Mouse (Mus musculus): Measurements from ENCODE around the gene Atp2a1. TPM values are rescaled to one million over a fixed set of nuclear protein-coding genes. Genes with fewer than 3 reads are reported as not detected.

The Atp2a1 gene
- total RNA-seq, 1 experiment, result 0.27 TPM

DNA sequence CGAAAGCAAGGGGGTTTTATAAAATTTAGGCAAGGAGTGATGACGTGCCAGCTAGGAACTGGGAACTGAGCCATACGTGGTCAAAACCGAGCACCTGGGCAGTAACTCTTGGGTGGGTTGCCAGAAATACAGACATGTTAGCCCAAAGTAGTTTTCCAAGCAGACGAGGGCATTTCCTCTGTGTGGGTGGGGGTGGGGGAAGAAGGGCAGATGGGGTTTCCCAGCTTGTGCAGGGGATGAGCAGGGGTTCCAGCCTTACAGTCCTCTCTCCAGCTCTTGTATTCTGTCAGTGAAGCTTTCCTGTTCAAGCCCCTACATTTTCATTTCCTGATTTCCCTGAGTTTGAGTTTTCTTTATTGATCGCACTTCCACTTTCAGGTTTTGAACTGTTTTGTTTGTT lies 38.7 kb downstream of the Atp2a1 start:
- in situ Hi-C loops (cut with MboI; ENCODE audit: low sequenced_read_pairs in 2 of 2, unreplicated experiment in 2 of 2), result no loop called here
- Histone ChIP-seq H3K4me1 (ENCODE audit: control insufficient read depth in 2 of 2, insufficient read depth in 2 of 2, low read length in 2 of 2, poor library complexity in 1 of 2) (peaks cover 2 to 8% of the 10 kb centered on the region in 2 experiments; a peak in 1 of 4 replicates), H3K36me3 (ENCODE audit: control insufficient read depth, insufficient read depth, low read length, poor library complexity, severe bottlenecking) (no peaks in the 10 kb centered on the region), H3K27ac (ENCODE audit: insufficient read depth, low read depth, low read length, poor library complexity, severe bottlenecking) (no peak overlapping the region), H3K9me3 (ENCODE audit: control insufficient read depth, insufficient read depth, low read depth, low read length) (no peaks in the 10 kb centered on the region), H3K9ac (ENCODE audit: insufficient read depth, low read depth, low read length, poor library complexity, severe bottlenecking) (no peak overlapping the region), H3K4me3 (ENCODE audit: insufficient read depth in 1 of 2, low read depth in 1 of 2, low read length in 2 of 2, poor library complexity in 1 of 2, severe bottlenecking in 1 of 2) (no peak overlapping the region)
- DNase-seq (ENCODE audit: low read depth, low spot score), result no peak
- TF ChIP-seq CHD2 (IDR thresholded peaks at IDR 0.05; ENCODE audit: low read depth, low read length) (no peak), MAFK (IDR thresholded peaks at IDR 0.05; ENCODE audit: insufficient read depth, low read depth, low read length) (no peak), HCFC1 (IDR thresholded peaks at IDR 0.05; ENCODE audit: borderline replicate concordance, insufficient read depth, low read length) (no peak), ZNF384 (IDR thresholded peaks at IDR 0.05; ENCODE audit: low read depth, low read length) (no peak), ZC3H11A (IDR thresholded peaks at IDR 0.05; ENCODE audit: borderline replicate concordance, low read depth, low read length) (no peak)

DNA sequence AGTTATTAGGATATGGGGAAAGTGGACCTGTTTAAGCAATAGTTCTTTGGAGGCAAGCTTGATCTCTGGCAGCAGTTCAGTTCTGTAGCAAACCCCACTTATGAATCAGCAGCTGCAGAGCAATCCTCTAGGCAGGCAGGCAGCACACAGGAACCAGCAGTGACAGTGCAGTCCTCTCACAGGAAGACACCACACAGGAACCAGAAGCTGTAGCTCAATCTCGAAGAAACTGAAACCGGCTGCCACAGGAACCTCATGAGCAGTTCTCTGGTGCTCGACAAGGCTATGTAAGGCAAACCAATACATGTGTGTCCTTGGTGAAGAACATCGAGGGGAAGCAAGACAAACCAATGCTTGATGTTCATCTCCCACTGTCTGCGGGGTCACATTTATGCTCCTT lies 41.2 kb downstream of the Atp2a1 start:
- Histone ChIP-seq H3K4me3 (ENCODE audit: insufficient read depth in 1 of 2, low read depth in 1 of 2, low read length in 2 of 2, poor library complexity in 1 of 2, severe bottlenecking in 1 of 2) (no peak overlapping the region), H3K27ac (ENCODE audit: insufficient read depth, low read depth, low read length, poor library complexity, severe bottlenecking) (no peak overlapping the region), H3K4me1 (ENCODE audit: control insufficient read depth in 2 of 2, insufficient read depth in 2 of 2, low read length in 2 of 2, poor library complexity in 1 of 2) (no peaks in the 10 kb centered on the region), H3K9me3 (ENCODE audit: control insufficient read depth, insufficient read depth, low read depth, low read length) (no peaks in the 10 kb centered on the region), H3K36me3 (ENCODE audit: control insufficient read depth, insufficient read depth, low read length, poor library complexity, severe bottlenecking) (no peaks in the 10 kb centered on the region), H3K9ac (ENCODE audit: insufficient read depth, low read depth, low read length, poor library complexity, severe bottlenecking) (no peak overlapping the region)
- in situ Hi-C loops (cut with MboI; ENCODE audit: low sequenced_read_pairs in 2 of 2, unreplicated experiment in 2 of 2), result no loop called here
- DNase-seq (ENCODE audit: low read depth, low spot score), result no peak
- no peak for TF ChIP-seq HCFC1 (IDR thresholded peaks at IDR 0.05; ENCODE audit: borderline replicate concordance, insufficient read depth, low read length)
- no peak for TF ChIP-seq ZNF384 (IDR thresholded peaks at IDR 0.05; ENCODE audit: low read depth, low read length)
- no peak for TF ChIP-seq CHD2 (IDR thresholded peaks at IDR 0.05; ENCODE audit: low read depth, low read length)
- no peak for TF ChIP-seq MAFK (IDR thresholded peaks at IDR 0.05; ENCODE audit: insufficient read depth, low read depth, low read length)
- TF ChIP-seq ZC3H11A (IDR thresholded peaks at IDR 0.05; ENCODE audit: borderline replicate concordance, low read depth, low read length), result no peak

DNA sequence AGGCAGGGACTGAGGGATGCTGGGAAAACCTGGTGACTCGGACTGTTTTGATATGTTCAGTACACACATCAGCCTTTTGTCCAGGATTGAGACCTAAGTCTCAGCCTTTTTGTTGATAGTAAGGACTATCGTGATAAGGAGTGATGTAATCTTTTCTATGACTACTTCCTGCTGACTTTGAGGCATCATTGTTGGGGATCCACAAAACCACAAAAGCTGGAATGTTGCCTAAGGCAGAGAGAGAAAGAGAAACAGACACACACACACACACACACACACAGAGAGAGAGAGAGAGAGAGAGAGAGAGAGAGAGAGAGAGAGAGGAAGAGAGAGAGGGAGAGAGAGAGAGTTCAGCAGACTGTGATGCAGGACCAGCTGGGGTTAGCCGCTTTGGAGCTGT lies 44.4 kb downstream of the Atp2a1 start:
- no peaks in the 10 kb centered on the region for H3K9me3 ChIP-seq (ENCODE audit: control insufficient read depth, insufficient read depth, low read depth, low read length)
- H3K4me1 ChIP-seq (ENCODE audit: control insufficient read depth in 2 of 2, insufficient read depth in 2 of 2, low read length in 2 of 2, poor library complexity in 1 of 2), result peaks cover 0 to 2% of the 10 kb centered on the region in 2 experiments; a peak in 1 of 4 replicates
- no peak overlapping the region for H3K9ac ChIP-seq (ENCODE audit: insufficient read depth, low read depth, low read length, poor library complexity, severe bottlenecking)
- DNase-seq (ENCODE audit: low read depth, low spot score), result no peak
- in situ Hi-C loops (cut with MboI; ENCODE audit: low sequenced_read_pairs in 2 of 2, unreplicated experiment in 2 of 2), result no loop called here
- H3K36me3 ChIP-seq (ENCODE audit: control insufficient read depth, insufficient read depth, low read length, poor library complexity, severe bottlenecking), result no peaks in the 10 kb centered on the region
- no peak overlapping the region for H3K27ac ChIP-seq (ENCODE audit: insufficient read depth, low read depth, low read length, poor library complexity, severe bottlenecking)
- no peak for TF ChIP-seq HCFC1 (IDR thresholded peaks at IDR 0.05; ENCODE audit: borderline replicate concordance, insufficient read depth, low read length)
- no peak for TF ChIP-seq ZNF384 (IDR thresholded peaks at IDR 0.05; ENCODE audit: low read depth, low read length)
- TF ChIP-seq CHD2 (IDR thresholded peaks at IDR 0.05; ENCODE audit: low read depth, low read length), result no peak
- TF ChIP-seq ZC3H11A (IDR thresholded peaks at IDR 0.05; ENCODE audit: borderline replicate concordance, low read depth, low read length), result no peak
- no peak overlapping the region for H3K4me3 ChIP-seq (ENCODE audit: insufficient read depth in 1 of 2, low read depth in 1 of 2, low read length in 2 of 2, poor library complexity in 1 of 2, severe bottlenecking in 1 of 2)

DNA sequence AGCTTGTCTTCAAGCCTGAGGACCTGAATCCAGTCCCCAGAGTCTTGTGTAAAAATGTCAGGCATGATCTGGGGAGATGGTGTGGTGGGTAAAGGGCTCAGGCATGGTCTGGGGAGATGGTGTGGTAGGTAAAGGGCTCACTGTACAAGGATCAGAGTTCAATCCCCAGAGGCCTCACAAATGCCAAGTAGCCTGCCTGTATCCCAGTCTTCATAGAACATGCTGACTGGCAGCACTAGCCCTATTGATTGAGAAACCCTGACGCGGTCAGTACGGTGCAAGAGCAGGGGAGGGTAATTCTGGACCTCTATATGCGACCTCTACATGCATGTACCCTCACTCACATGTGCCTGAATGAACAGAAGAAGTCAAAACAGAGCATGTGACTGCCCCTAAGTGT lies 45.3 kb downstream of the Atp2a1 start:
- in situ Hi-C loops (cut with MboI; ENCODE audit: low sequenced_read_pairs in 2 of 2, unreplicated experiment in 2 of 2), result no loop called here
- peaks cover 0 to 2% of the 10 kb centered on the region in 2 experiments; a peak in 1 of 4 replicates for H3K4me1 ChIP-seq (ENCODE audit: control insufficient read depth in 2 of 2, insufficient read depth in 2 of 2, low read length in 2 of 2, poor library complexity in 1 of 2)
- no peak for DNase-seq (ENCODE audit: low read depth, low spot score)
- TF ChIP-seq CHD2 (IDR thresholded peaks at IDR 0.05; ENCODE audit: low read depth, low read length) (no peak), ZNF384 (IDR thresholded peaks at IDR 0.05; ENCODE audit: low read depth, low read length) (no peak), HCFC1 (IDR thresholded peaks at IDR 0.05; ENCODE audit: borderline replicate concordance, insufficient read depth, low read length) (no peak), MAFK (IDR thresholded peaks at IDR 0.05; ENCODE audit: insufficient read depth, low read depth, low read length) (no peak), ZC3H11A (IDR thresholded peaks at IDR 0.05; ENCODE audit: borderline replicate concordance, low read depth, low read length) (no peak)
- no peak overlapping the region for H3K27ac ChIP-seq (ENCODE audit: insufficient read depth, low read depth, low read length, poor library complexity, severe bottlenecking)
- H3K9ac ChIP-seq (ENCODE audit: insufficient read depth, low read depth, low read length, poor library complexity, severe bottlenecking), result no peak overlapping the region
- H3K4me3 ChIP-seq (ENCODE audit: insufficient read depth in 1 of 2, low read depth in 1 of 2, low read length in 2 of 2, poor library complexity in 1 of 2, severe bottlenecking in 1 of 2), result no peak overlapping the region
- H3K36me3 ChIP-seq (ENCODE audit: control insufficient read depth, insufficient read depth, low read length, poor library complexity, severe bottlenecking), result no peaks in the 10 kb centered on the region
- H3K9me3 ChIP-seq (ENCODE audit: control insufficient read depth, insufficient read depth, low read depth, low read length), result no peaks in the 10 kb centered on the region

DNA sequence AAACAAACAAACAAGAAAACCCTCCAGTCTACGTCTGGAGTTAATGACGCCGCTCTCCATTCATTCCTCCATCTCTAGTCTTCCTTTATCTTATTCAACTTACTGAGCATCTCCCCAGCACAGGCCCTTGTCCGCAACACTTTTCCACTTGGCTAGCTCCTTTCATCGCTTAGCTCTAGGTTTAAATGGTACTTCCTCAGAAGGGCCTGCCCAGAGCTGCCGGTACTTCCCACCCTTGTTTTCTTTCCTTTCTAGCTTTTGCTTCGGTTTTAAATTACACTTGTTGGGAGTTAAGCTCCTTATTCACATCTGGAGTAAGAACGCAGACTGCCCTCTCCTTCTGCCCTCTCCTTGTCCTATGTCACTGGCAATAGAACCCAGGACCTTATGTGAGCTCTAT lies 45.9 kb downstream of the Atp2a1 start:
- H3K4me3 ChIP-seq (ENCODE audit: insufficient read depth in 1 of 2, low read depth in 1 of 2, low read length in 2 of 2, poor library complexity in 1 of 2, severe bottlenecking in 1 of 2), result no peak overlapping the region
- H3K9me3 ChIP-seq (ENCODE audit: control insufficient read depth, insufficient read depth, low read depth, low read length), result no peaks in the 10 kb centered on the region
- H3K27ac ChIP-seq (ENCODE audit: insufficient read depth, low read depth, low read length, poor library complexity, severe bottlenecking), result no peak overlapping the region
- TF ChIP-seq ZC3H11A (IDR thresholded peaks at IDR 0.05; ENCODE audit: borderline replicate concordance, low read depth, low read length) (no peak), HCFC1 (IDR thresholded peaks at IDR 0.05; ENCODE audit: borderline replicate concordance, insufficient read depth, low read length) (no peak), CHD2 (IDR thresholded peaks at IDR 0.05; ENCODE audit: low read depth, low read length) (no peak), ZNF384 (IDR thresholded peaks at IDR 0.05; ENCODE audit: low read depth, low read length) (no peak), MAFK (IDR thresholded peaks at IDR 0.05; ENCODE audit: insufficient read depth, low read depth, low read length) (no peak)
- no peaks in the 10 kb centered on the region for H3K36me3 ChIP-seq (ENCODE audit: control insufficient read depth, insufficient read depth, low read length, poor library complexity, severe bottlenecking)
- in situ Hi-C loops (cut with MboI; ENCODE audit: low sequenced_read_pairs in 2 of 2, unreplicated experiment in 2 of 2), result no loop called here
- DNase-seq (ENCODE audit: low read depth, low spot score), result no peak
- peaks cover 0 to 2% of the 10 kb centered on the region in 2 experiments; a peak in 1 of 4 replicates for H3K4me1 ChIP-seq (ENCODE audit: control insufficient read depth in 2 of 2, insufficient read depth in 2 of 2, low read length in 2 of 2, poor library complexity in 1 of 2)
- no peak overlapping the region for H3K9ac ChIP-seq (ENCODE audit: insufficient read depth, low read depth, low read length, poor library complexity, severe bottlenecking)
